Mouse (Mus musculus) limb, embryonic 14.5 days (tissue): ENCODE data around the gene Zcchc4. TPM values are rescaled to one million over a fixed set of nuclear protein-coding genes. Genes with fewer than 3 reads are reported as not detected.

Source experiments
- ATAC-seq: fragments of 200-750 bp; cut with Nextera tagmentation; 2 replicates; pipeline ENCODE4 v1.8.0; 2017; ENCODE audit warnings: low read depth, moderate number of reproducible peaks, moderate TSS enrichment; ENCODE audit not compliant: low FRiP score
- DNase-seq: peaks from one replicate; pipeline ENCODE4 v3.0.0-alpha.2; 2015; ENCODE audit warnings: low spot score
- H3K27ac ChIP-seq: fragments of 300-500 bp; sonication (generic); replicated peaks from 2 replicates; pipeline ENCODE4 v1.5.1; 2014; ENCODE audit warnings: low read depth, mild to moderate bottlenecking, low read length, moderate library complexity, mixed read lengths
- H3K27me3 ChIP-seq: fragments of 300-500 bp; sonication (generic); 2 replicates; pipeline ENCODE4 v1.6.1; 2014; ENCODE audit warnings: low read length, mixed read lengths; ENCODE audit not compliant: control insufficient read depth, insufficient read depth
- H3K36me3 ChIP-seq: fragments of 300-500 bp; sonication (generic); 2 replicates; pipeline ENCODE4 v1.6.1; 2014; ENCODE audit warnings: mild to moderate bottlenecking, low read length, moderate library complexity, mixed read lengths; ENCODE audit not compliant: control insufficient read depth, insufficient read depth
- H3K4me1 ChIP-seq: fragments of 300-500 bp; sonication (generic); 2 replicates; pipeline ENCODE4 v1.6.1; 2014; ENCODE audit warnings: antibody characterized with exemption, low read length, mixed read lengths; ENCODE audit not compliant: control insufficient read depth, insufficient read depth
- H3K4me2 ChIP-seq: fragments of 300-500 bp; sonication (generic); replicated peaks from 2 replicates; pipeline ENCODE4 v1.6.1; 2014; ENCODE audit warnings: low read depth, mild to moderate bottlenecking, low read length, moderate library complexity; ENCODE audit not compliant: severe bottlenecking
- H3K4me3 ChIP-seq: fragments of 300-500 bp; sonication (generic); replicated peaks from 2 replicates; pipeline ENCODE4 v1.5.1; 2014; ENCODE audit warnings: low read length
- H3K9ac ChIP-seq: fragments of 300-500 bp; sonication (generic); 2 replicates; pipeline ENCODE4 v1.6.1; 2014; ENCODE audit warnings: mild to moderate bottlenecking, low read depth, low read length, moderate library complexity; ENCODE audit not compliant: severe bottlenecking
- H3K9me3 ChIP-seq: fragments of 300-500 bp; sonication (generic); 2 replicates; pipeline ENCODE4 v1.6.1; 2016; ENCODE audit warnings: low read length; ENCODE audit not compliant: control insufficient read depth
- POLR2A ChIP-seq: fragments of 200-500 bp; IDR thresholded peaks from 2 replicates; pipeline ENCODE4 v1.8.0; 2012; ENCODE audit warnings: inconsistent platforms, mild to moderate bottlenecking, moderate library complexity, borderline replicate concordance; ENCODE audit not compliant: insufficient read depth, insufficient read length; ENCODE audit errors: extremely low read depth
- WGBS: fragments of 180-500 bp; shearing (Covaris S2); extraction: QIAGEN DNeasy Blood & Tissue Kit; methylation state at CpG from one replicate; pipeline ENCODE4 v1.1.7; 2014; 5-methylcytosine and 5-hydroxymethylcytosine counted together
- polyA plus RNA-seq, 2 experiments: library from polyadenylated mRNA; depleted of rRNA in 1 of 2; stranded (reverse) in 1 of 2; unstranded in 1 of 2; fragments of >200 nt; fragmentation: Nextera tagmentation in 1 of 2; extraction: Ambion mirVana in 1 of 2; gene quantifications; 2 replicates each; pipeline versions ENCODE4 v1.2.1 to v1.2.3; 2012 to 2014

Zcchc4 gene
- polyA plus RNA-seq, 2 experiments = 12.0 to 22.5 TPM

DNA sequence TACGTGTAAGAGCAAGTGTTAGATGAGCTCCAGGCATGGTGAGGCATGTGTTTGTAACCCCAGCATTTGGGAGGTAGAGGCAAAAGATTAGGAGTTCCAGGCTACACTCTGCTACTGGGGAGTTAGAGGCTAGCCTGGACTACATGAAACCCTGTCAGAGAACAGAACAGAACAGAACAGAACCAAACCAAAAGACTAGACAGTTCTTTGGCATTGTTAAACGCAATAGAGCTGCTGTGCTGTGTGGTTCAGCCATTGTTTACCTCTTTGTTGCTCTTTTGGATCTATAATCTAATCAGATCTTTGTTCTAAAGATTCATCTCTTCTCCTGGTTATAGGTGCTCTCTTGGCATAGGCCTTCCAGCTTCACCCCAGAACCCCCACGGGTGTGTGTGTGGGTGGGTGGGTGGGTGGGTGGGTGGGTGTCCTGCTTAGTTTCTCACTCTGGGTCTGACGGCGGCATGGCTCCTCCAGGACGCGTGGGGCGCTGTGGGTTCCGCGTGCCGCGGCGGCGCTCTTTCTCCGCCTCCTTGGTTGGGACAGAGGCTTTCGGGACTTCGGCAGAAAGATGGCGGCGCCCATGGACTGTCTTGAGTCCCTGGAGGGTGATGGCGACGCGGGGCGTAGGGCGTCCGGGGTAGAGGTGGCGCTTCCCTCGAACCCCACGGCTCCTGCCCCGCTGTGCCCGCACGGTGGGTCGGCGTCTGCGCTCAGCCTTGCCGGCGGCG is 7.5 kb downstream of the Zcchc4 start:
- Histone ChIP-seq H3K4me2 (peak overlapping the region; percentile 53), H3K9me3 (no peaks in the 10 kb centered on the region), H3K4me3 (peak overlapping the region; percentile 54), H3K27me3 (no peaks in the 10 kb centered on the region), H3K36me3 (peaks cover 14% of the 10 kb centered on the region), H3K4me1 (no peaks in the 10 kb centered on the region), H3K27ac (peak overlapping the region; percentile 16), H3K9ac (peak overlapping the region; percentile 74)
- TF ChIP-seq POLR2A = peak; percentile 60; the same call in 1 of the 2 replicates
- ATAC-seq (peak; percentile 97), DNase-seq (peak; percentile 85)
- WGBS = 4% methylated on average over 37 of the region's 37 CpGs

DNA sequence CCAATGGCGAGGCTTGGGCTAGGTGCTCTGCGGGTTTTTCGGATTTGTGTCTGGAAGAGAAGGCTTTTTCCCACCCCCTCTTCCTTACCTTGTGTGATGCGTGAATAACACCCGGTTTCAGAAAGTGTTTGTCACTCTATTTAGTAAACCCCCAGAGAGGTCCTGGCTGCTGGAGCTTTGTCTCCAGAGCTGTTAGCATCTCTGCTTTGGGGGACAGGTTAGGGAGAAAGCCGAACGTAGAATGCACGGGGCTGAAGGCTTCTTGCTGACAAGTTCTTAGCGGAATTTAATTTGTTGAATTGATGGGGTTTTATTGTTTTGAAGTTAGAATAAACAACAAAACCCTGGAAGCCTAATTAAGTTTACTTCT is 8.0 kb downstream of the Zcchc4 start:
- H3K27me3 ChIP-seq = no peaks in the 10 kb centered on the region
- H3K9me3 ChIP-seq = no peaks in the 10 kb centered on the region
- whole genome bisulfite sequencing = 0% methylated on average over 9 of the region's 9 CpGs
- DNase-seq = peak; percentile 21
- H3K27ac ChIP-seq = peak overlapping the region; percentile 16
- ATAC-seq = no peak; the same call in 1 of the 2 replicates
- no peak for TF ChIP-seq POLR2A
- H3K36me3 ChIP-seq = peaks cover 17% of the 10 kb centered on the region
- peak overlapping the region; percentile 54 for H3K4me3 ChIP-seq
- peak overlapping the region; percentile 74 for H3K9ac ChIP-seq
- peak overlapping the region; percentile 53 for H3K4me2 ChIP-seq
- H3K4me1 ChIP-seq = no peaks in the 10 kb centered on the region

DNA sequence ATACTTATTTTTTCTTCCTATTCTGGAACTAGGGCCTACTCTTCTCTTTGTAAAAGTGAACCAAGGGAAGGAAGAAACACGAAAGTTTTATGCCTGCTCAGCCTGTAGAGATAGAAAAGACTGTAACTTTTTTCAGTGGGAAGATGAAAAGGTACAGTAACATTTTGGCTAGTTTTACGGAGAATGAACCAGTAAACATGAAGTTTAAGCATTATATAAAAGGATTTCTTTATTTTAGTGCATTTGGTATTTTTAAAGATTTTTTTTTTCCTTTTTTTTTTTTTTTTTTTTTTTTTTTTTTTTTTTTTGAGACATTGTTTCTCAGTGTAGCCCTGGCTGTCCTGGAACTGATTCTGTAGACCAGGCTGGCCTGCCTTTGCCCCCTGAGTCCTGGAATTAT is 8.7 kb downstream of the Zcchc4 start:
- Histone ChIP-seq H3K4me2 (peak overlapping the region; percentile 53; the same call in 1 of the 2 replicates), H3K4me1 (no peaks in the 10 kb centered on the region), H3K36me3 (peaks cover 24% of the 10 kb centered on the region), H3K27me3 (no peaks in the 10 kb centered on the region), H3K9me3 (no peaks in the 10 kb centered on the region), H3K9ac (no peak overlapping the region), H3K27ac (no peak overlapping the region), H3K4me3 (peak overlapping the region; percentile 54)
- DNase-seq (no peak), ATAC-seq (no peak)
- 71% methylated on average over 2 of the region's 2 CpGs for WGBS
- no peak for TF ChIP-seq POLR2A

DNA sequence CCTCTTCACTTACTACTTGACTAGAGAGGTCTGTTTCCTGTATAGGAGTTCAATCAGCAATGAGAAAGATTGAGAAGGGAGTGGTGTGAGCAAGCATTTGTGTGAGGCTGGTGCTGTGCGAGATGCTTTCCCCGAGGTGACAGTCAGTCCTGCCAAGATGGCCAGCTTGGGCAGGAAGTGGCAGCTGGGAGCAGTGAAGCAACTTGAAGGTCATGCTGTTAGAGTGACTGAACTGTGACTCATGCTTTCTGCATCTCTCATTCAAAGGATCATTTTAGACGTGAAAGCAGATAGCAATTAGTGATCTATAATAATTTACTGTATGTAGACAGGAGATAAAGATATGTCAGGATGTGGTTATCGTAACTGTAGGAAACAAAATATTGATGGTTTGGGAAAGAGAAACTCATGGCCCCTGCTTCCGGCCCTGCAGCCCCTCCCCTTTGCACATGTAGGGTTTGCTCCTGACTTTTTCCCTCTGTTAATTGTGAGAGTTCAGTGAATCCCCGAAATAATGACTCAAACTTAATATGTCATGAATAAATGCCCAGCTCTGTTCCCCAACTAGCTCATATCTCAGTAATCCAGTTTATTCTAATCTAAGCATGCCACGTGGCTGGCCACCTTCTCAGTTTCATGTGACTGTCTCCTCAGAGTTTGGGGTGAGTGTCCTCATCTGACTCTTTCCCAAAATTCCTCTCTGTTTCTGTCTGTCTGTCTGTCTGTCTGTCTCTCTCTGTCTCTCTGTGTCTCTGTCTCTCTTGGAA is 11.5 kb downstream of the Zcchc4 start:
- no peak for ATAC-seq
- 85% methylated on average over 7 of the region's 7 CpGs for WGBS
- DNase-seq = no peak
- Histone ChIP-seq H3K4me3 (no peak overlapping the region), H3K27me3 (no peaks in the 10 kb centered on the region), H3K9ac (no peak overlapping the region), H3K9me3 (no peaks in the 10 kb centered on the region), H3K36me3 (peaks cover 28% of the 10 kb centered on the region), H3K27ac (no peak overlapping the region), H3K4me1 (no peaks in the 10 kb centered on the region), H3K4me2 (no peak overlapping the region)
- TF ChIP-seq POLR2A = no peak

GRCm38 (mm10) chr5:52793230-52793629 is 18.0 kb downstream of the Zcchc4 start:
- DNase-seq (no peak), ATAC-seq (no peak)
- Histone ChIP-seq H3K4me2 (no peak overlapping the region), H3K9me3 (no peaks in the 10 kb centered on the region), H3K4me3 (no peak overlapping the region), H3K36me3 (peaks cover 35% of the 10 kb centered on the region), H3K27me3 (no peaks in the 10 kb centered on the region), H3K27ac (no peak overlapping the region), H3K9ac (no peak overlapping the region), H3K4me1 (no peaks in the 10 kb centered on the region)
- WGBS = 91% methylated on average over 9 of the region's 9 CpGs
- no peak for TF ChIP-seq POLR2A
